Mouse (Mus musculus): ENCODE measurements around the gene C2cd5. TPM values are rescaled to one million over a fixed set of nuclear protein-coding genes. Genes with fewer than 3 reads are reported as not detected.

The C2cd5 gene
- polyA plus RNA-seq, 1 experiment from 2014 or later: 26.7 TPM

DNA sequence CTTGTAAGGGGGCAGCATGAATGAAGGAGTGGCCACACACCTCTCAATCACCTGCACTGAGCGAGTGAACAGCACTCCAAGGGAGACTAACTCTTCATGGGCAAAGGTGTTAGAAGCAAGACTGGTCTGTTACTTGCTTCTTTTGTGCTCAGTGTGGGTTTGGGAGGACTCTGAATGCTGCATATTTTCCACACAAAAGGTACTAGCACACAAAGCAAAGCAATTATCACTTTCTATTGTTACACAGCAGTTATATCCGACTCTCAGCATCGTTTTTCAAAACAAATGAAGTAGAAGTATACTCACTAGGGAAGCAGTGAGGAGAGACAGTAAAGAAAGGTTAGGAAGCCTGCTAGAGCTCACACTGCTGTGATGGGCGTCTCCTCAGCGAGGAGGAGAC is 48.4 kb downstream of the C2cd5 start:
- Histone ChIP-seq H3K9me3 (ENCODE audit: control insufficient read depth, low read length) (peaks cover 3% of the 10 kb centered on the region; the same call in 1 of the 2 replicates), H3K27me3 (ENCODE audit: control insufficient read depth, insufficient read depth, low read depth, low read length) (no peaks in the 10 kb centered on the region), H3K9ac (ENCODE audit: low read length) (no peak overlapping the region), H3K4me3 (ENCODE audit: low read length) (no peak overlapping the region), H3K4me2 (ENCODE audit: low read depth, low read length) (no peak overlapping the region), H3K27ac (ENCODE audit: low read length) (no peak overlapping the region), H3K4me1 (replicated peaks; ENCODE audit: control insufficient read depth, insufficient read depth, low read length) (peaks cover 8% of the 10 kb centered on the region; the same call in 1 of the 2 replicates), H3K36me3 (ENCODE audit: control insufficient read depth, insufficient read depth, low read length) (peaks cover 6% of the 10 kb centered on the region; the same call in 1 of the 2 replicates)
- no peak for ATAC-seq (ENCODE audit: low read depth)
- WGBS: 91% methylated on average over 5 of the region's 5 CpGs

DNA sequence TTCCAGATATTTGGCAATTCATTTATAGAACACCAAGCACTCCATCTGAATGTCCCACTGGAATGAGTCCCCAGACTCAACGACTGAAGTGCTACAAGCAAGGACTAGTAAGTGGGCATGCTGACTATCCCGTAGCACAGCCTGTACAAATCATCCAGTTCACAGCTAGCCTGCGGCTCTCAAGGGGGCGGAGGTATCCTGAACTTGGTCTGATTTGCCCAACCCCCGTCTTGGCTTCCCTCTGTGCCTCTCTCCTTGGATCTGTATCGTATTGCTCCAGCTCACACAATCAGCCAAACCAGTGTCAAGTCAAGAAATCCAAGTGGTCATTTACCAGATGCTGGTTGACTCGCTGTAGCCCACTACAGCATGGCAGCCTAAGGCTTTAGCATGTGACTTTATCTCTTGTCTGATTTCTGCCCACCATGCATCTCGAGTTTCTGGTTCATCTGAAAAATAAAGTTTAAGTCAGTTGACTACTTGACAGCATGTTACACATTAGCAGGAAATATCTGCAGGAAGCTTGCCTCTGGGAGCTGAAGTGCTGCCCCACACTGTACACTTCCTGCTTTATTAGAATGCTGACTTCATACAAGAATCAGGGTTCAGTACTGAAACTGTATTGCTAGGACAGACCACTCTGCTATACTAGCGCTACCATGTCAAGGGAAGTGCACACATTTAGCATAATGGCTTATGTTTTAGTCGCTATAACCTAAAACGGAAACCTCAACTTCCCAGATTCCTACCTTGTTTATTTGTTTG is 50.0 kb downstream of the C2cd5 start:
- Histone ChIP-seq H3K9me3 (ENCODE audit: control insufficient read depth, low read length) (peaks cover 3% of the 10 kb centered on the region; the same call in 1 of the 2 replicates), H3K9ac (ENCODE audit: low read length) (no peak overlapping the region), H3K4me3 (ENCODE audit: low read length) (no peak overlapping the region), H3K36me3 (ENCODE audit: control insufficient read depth, insufficient read depth, low read length) (peaks cover 6% of the 10 kb centered on the region; the same call in 1 of the 2 replicates), H3K27me3 (ENCODE audit: control insufficient read depth, insufficient read depth, low read depth, low read length) (no peaks in the 10 kb centered on the region), H3K4me2 (ENCODE audit: low read depth, low read length) (no peak overlapping the region), H3K4me1 (replicated peaks; ENCODE audit: control insufficient read depth, insufficient read depth, low read length) (peaks cover 8% of the 10 kb centered on the region; the same call in 1 of the 2 replicates), H3K27ac (ENCODE audit: low read length) (peak overlapping the region; percentile 51; the same call in 1 of the 2 replicates)
- WGBS: 52% methylated on average over 11 of the region's 11 CpGs
- peak; percentile 64 for ATAC-seq (ENCODE audit: low read depth)

DNA sequence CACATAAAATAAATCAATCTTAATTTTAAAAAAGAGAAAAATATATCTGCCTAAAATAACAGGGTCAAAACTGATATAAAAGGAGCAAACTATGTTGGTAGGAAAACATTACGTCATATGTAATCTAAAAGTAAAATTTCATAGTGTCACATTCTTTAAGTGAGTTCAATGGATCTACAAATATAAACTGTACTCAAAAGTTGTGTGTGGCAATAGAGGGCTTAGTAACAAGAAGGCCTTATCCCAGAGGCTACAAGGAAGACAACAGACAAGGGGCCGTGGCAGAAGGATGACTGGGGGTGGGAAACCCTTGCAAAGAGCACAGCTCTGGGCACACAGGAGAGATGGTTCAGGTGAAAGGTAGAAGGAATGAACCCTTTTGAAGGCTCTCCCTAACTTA is 50.8 kb downstream of the C2cd5 start:
- no peaks in the 10 kb centered on the region for H3K27me3 ChIP-seq (ENCODE audit: control insufficient read depth, insufficient read depth, low read depth, low read length)
- H3K9ac ChIP-seq (ENCODE audit: low read length): no peak overlapping the region
- no peaks in the 10 kb centered on the region for H3K36me3 ChIP-seq (ENCODE audit: control insufficient read depth, insufficient read depth, low read length)
- H3K9me3 ChIP-seq (ENCODE audit: control insufficient read depth, low read length): peaks cover 3% of the 10 kb centered on the region; the same call in 1 of the 2 replicates
- whole genome bisulfite sequencing: 77% methylated on average over 2 of the region's 2 CpGs
- H3K27ac ChIP-seq (ENCODE audit: low read length): no peak overlapping the region
- H3K4me3 ChIP-seq (ENCODE audit: low read length): no peak overlapping the region
- no peak overlapping the region for H3K4me2 ChIP-seq (ENCODE audit: low read depth, low read length)
- H3K4me1 ChIP-seq (replicated peaks; ENCODE audit: control insufficient read depth, insufficient read depth, low read length): peaks cover 8% of the 10 kb centered on the region; the same call in 1 of the 2 replicates
- ATAC-seq (ENCODE audit: low read depth): no peak

DNA sequence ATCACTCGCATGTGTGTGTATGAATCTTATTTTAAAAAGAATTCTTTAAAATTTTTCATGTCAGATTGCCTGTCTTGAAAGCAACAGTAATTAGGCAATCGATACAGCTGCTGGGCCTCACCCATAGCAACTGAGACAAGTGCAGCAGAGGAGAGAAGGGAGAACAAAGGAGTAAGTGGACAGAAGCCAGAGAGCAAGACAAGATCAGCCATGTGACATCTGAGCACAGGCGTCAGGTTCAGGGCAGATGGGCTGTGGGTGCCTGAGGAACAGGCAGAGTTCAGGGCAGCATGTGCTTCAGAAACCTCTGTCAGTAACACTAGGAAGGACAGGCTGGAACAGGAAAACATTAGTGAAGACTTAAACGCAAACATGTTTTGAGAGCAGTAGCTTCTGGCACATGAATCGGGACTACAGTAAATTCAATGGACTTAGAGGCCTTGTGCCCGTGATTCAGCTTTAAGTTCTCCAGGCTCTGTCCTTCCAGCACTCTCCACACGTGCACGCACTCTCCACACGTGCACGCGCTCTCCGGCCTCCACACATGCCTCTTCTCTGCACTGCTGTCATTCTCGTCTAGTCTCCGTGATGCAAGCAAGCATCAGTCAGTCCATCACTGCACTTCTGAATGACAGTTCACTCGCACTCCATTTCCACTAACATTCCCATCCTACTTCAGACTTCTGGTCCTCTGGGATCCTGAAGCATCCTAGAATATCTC is 52.2 kb downstream of the C2cd5 start:
- Histone ChIP-seq H3K9ac (ENCODE audit: low read length) (no peak overlapping the region), H3K27ac (ENCODE audit: low read length) (no peak overlapping the region), H3K4me1 (replicated peaks; ENCODE audit: control insufficient read depth, insufficient read depth, low read length) (peaks cover 8% of the 10 kb centered on the region; the same call in 1 of the 2 replicates), H3K36me3 (ENCODE audit: control insufficient read depth, insufficient read depth, low read length) (no peaks in the 10 kb centered on the region), H3K27me3 (ENCODE audit: control insufficient read depth, insufficient read depth, low read depth, low read length) (no peaks in the 10 kb centered on the region), H3K9me3 (ENCODE audit: control insufficient read depth, low read length) (peaks cover 3% of the 10 kb centered on the region; the same call in 1 of the 2 replicates), H3K4me2 (ENCODE audit: low read depth, low read length) (no peak overlapping the region), H3K4me3 (ENCODE audit: low read length) (no peak overlapping the region)
- ATAC-seq (ENCODE audit: low read depth): no peak
- WGBS: 82% methylated on average over 15 of the region's 15 CpGs

DNA sequence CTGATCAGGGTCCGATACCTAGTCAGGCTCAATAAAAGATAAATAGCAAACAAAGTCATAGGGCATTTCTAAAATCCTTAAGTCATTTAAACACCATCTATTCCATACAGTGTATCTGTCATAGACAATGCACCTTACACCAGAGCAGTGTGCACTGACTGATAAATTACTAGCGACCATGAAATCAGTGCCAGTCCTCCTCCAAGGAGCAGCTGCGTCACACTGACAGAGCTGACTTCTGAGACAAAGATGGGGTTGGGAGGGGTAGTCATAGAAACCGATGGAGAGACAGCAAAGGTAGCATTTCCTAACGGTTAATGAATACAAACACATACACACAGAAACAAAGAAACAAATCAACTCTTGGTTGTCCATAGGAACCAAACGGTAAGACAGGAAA is 58.4 kb downstream of the C2cd5 start:
- ATAC-seq (ENCODE audit: low read depth): no peak
- H3K27me3 ChIP-seq (ENCODE audit: control insufficient read depth, insufficient read depth, low read depth, low read length): no peaks in the 10 kb centered on the region
- 74% methylated on average over 6 of the region's 6 CpGs for WGBS
- no peaks in the 10 kb centered on the region for H3K4me1 ChIP-seq (replicated peaks; ENCODE audit: control insufficient read depth, insufficient read depth, low read length)
- peaks cover 3% of the 10 kb centered on the region; the same call in 1 of the 2 replicates for H3K36me3 ChIP-seq (ENCODE audit: control insufficient read depth, insufficient read depth, low read length)
- H3K9ac ChIP-seq (ENCODE audit: low read length): no peak overlapping the region
- no peak overlapping the region for H3K4me2 ChIP-seq (ENCODE audit: low read depth, low read length)
- no peak overlapping the region for H3K27ac ChIP-seq (ENCODE audit: low read length)
- H3K4me3 ChIP-seq (ENCODE audit: low read length): no peak overlapping the region
- H3K9me3 ChIP-seq (ENCODE audit: control insufficient read depth, low read length): no peaks in the 10 kb centered on the region

GRCm38 (mm10) chr6:143035261-143035660 is 64.7 kb downstream of the C2cd5 start:
- Histone ChIP-seq H3K9ac (ENCODE audit: low read length) (no peak overlapping the region), H3K4me3 (ENCODE audit: low read length) (no peak overlapping the region), H3K36me3 (ENCODE audit: control insufficient read depth, insufficient read depth, low read length) (peaks cover 16% of the 10 kb centered on the region), H3K9me3 (ENCODE audit: control insufficient read depth, low read length) (no peaks in the 10 kb centered on the region), H3K4me1 (replicated peaks; ENCODE audit: control insufficient read depth, insufficient read depth, low read length) (no peaks in the 10 kb centered on the region), H3K4me2 (ENCODE audit: low read depth, low read length) (no peak overlapping the region), H3K27ac (ENCODE audit: low read length) (no peak overlapping the region), H3K27me3 (ENCODE audit: control insufficient read depth, insufficient read depth, low read depth, low read length) (no peaks in the 10 kb centered on the region)
- WGBS: 53% methylated on average over 4 of the region's 4 CpGs
- no peak for ATAC-seq (ENCODE audit: low read depth)

DNA sequence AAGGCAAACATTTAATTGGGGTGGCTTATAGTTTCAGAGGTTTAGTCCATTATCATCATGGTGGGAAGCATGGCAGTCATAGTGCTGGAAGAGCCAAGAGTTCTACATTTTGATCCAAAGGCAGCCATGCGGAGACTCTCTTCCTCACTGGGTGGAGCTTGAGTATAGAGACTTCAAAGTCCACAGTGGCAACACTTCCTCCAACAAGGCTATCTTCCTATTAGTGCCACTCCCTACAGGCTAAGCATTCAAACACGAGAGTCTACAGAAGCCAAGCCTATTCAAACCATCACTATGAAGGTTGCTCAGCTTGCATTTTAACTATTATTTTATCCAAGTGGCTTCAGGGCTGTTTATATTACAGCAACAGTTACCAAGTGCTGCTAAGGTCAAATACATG is 65.4 kb downstream of the C2cd5 start:
- Histone ChIP-seq H3K27me3 (ENCODE audit: control insufficient read depth, insufficient read depth, low read depth, low read length) (no peaks in the 10 kb centered on the region), H3K4me1 (replicated peaks; ENCODE audit: control insufficient read depth, insufficient read depth, low read length) (no peaks in the 10 kb centered on the region), H3K4me3 (ENCODE audit: low read length) (no peak overlapping the region), H3K9me3 (ENCODE audit: control insufficient read depth, low read length) (no peaks in the 10 kb centered on the region), H3K36me3 (ENCODE audit: control insufficient read depth, insufficient read depth, low read length) (peaks cover 16% of the 10 kb centered on the region), H3K9ac (ENCODE audit: low read length) (no peak overlapping the region), H3K27ac (ENCODE audit: low read length) (no peak overlapping the region), H3K4me2 (ENCODE audit: low read depth, low read length) (no peak overlapping the region)
- no peak for ATAC-seq (ENCODE audit: low read depth)
- 80% methylated on average over 2 of the region's 2 CpGs for WGBS

DNA sequence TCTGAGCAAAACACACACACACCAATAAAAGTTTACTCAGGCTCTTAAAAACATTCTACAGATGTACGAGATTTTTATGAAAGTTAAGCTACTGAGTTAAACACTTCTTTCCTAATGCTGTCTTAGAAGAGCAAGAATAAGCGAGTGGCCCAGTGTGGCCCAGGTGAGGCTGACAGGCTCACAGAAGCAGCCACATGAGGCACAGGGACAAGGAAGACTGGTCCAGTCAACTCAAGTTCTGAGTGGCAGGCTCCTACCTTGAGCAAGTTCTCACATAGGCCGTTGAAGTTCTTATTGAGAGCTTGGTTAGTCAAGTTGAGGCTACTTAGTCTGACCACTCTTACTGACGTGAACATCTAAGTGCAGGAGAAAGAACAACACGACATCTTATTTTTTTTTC is 69.4 kb downstream of the C2cd5 start:
- H3K27ac ChIP-seq (ENCODE audit: low read length): no peak overlapping the region
- peaks cover 14% of the 10 kb centered on the region for H3K36me3 ChIP-seq (ENCODE audit: control insufficient read depth, insufficient read depth, low read length)
- no peaks in the 10 kb centered on the region for H3K4me1 ChIP-seq (replicated peaks; ENCODE audit: control insufficient read depth, insufficient read depth, low read length)
- H3K4me3 ChIP-seq (ENCODE audit: low read length): no peak overlapping the region
- no peaks in the 10 kb centered on the region for H3K9me3 ChIP-seq (ENCODE audit: control insufficient read depth, low read length)
- no peak overlapping the region for H3K4me2 ChIP-seq (ENCODE audit: low read depth, low read length)
- 80% methylated on average over 5 of the region's 5 CpGs for WGBS
- no peak for ATAC-seq (ENCODE audit: low read depth)
- no peaks in the 10 kb centered on the region for H3K27me3 ChIP-seq (ENCODE audit: control insufficient read depth, insufficient read depth, low read depth, low read length)
- no peak overlapping the region for H3K9ac ChIP-seq (ENCODE audit: low read length)

- Histone ChIP-seq H3K4me3 (ENCODE audit: low read length) (no peak overlapping the region), H3K4me2 (ENCODE audit: low read depth, low read length) (no peak overlapping the region), H3K36me3 (ENCODE audit: control insufficient read depth, insufficient read depth, low read length) (peaks cover 11% of the 10 kb centered on the region), H3K9me3 (ENCODE audit: control insufficient read depth, low read length) (no peaks in the 10 kb centered on the region), H3K4me1 (replicated peaks; ENCODE audit: control insufficient read depth, insufficient read depth, low read length) (no peaks in the 10 kb centered on the region), H3K9ac (ENCODE audit: low read length) (no peak overlapping the region), H3K27ac (ENCODE audit: low read length) (no peak overlapping the region), H3K27me3 (ENCODE audit: control insufficient read depth, insufficient read depth, low read depth, low read length) (no peaks in the 10 kb centered on the region)
- ATAC-seq (ENCODE audit: low read depth): no peak
- 88% methylated on average over 4 of the region's 4 CpGs for WGBS
Observed at GRCm38 (mm10) chr6:143027896-143028295, 72.0 kb downstream of the C2cd5 start.

Measured in lung, embryonic 16.5 days (tissue).